Mouse (Mus musculus) liver, embryonic 14.5 days (tissue): ENCODE measurements around the gene Map4k4.

Experiments used
- CTCF ChIP-seq: IDR thresholded peaks from 2 replicates; pipeline ENCODE4 v1.5.1; 2016; ENCODE audit warnings: antibody characterized with exemption, low read depth, control low read depth
- EP300 ChIP-seq: IDR thresholded peaks from 2 replicates; pipeline ENCODE4 v1.6.1; 2016; ENCODE audit warnings: antibody characterized with exemption, low read depth

GRCm38 (mm10) chr1:39916144-39916543 is 15.4 kb downstream of the Map4k4 start:
- no peak for TF ChIP-seq CTCF
- no peak for TF ChIP-seq EP300
